Mouse (Mus musculus): ENCODE measurements around the gene Arrdc2. TPM values are rescaled to one million over a fixed set of nuclear protein-coding genes. Genes with fewer than 3 reads are reported as not detected.

Gene Arrdc2
- polyA plus RNA-seq, 1 experiment from 2014 or later, result 5.7 TPM

DNA sequence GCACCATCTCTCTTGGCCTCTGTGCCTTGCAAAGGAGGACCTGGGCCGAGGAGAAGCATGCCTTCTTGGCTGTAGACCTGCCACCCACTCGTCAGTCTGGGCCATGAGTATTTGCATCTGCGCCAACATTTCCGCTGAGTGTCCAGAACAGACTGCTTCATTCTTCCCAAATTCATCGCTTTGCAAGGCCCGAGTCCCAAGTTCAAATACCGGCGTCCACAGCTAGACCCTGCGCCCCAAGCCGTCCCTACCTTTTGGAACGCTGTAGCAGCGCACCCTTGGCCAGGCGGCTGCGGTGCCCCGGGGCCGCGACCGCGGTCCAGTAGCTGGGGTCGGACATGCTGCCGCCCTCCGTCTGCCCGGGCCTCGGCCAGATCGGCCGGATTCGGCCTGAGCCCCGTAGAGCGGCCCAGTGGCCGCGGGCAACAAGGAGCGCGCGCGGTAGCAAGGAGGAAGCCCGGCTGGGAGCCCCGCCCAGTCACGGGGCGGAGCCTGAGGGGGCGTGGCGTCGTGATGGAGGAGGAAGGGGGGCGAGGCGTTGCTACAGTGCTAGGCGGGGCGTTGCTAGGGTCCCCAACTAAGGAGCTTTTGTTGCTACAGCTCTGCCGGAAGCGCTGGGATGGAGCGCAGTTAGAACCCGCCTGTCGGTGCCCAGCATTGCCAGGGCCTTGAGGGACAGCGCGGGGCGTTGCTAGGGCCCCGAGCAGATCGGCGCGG lies 47.4 kb downstream of the Arrdc2 start:
- Histone ChIP-seq H3K27ac (ENCODE audit: low read depth, low read length) (peak overlapping the region; percentile 81), H3K9me3 (ENCODE audit: control insufficient read depth, low read length) (no peaks in the 10 kb centered on the region), H3K36me3 (ENCODE audit: control insufficient read depth, insufficient read depth, low read length) (peaks cover 10% of the 10 kb centered on the region), H3K9ac (ENCODE audit: low read depth, low read length) (peak overlapping the region; percentile 84), H3K27me3 (ENCODE audit: control insufficient read depth, insufficient read depth, low read length) (peaks cover 7% of the 10 kb centered on the region; the same call in 1 of the 2 replicates), H3K4me3 (ENCODE audit: low read length) (peak overlapping the region; percentile 71), H3K4me1 (ENCODE audit: control insufficient read depth, insufficient read depth, low read length) (peaks cover 29% of the 10 kb centered on the region), H3K4me2 (replicated peaks; ENCODE audit: low read depth, low read length) (peak overlapping the region; percentile 84)
- peak; percentile 82 for ATAC-seq (ENCODE audit: low FRiP score, low TSS enrichment)
- 4% methylated on average over 58 of the region's 58 CpGs for WGBS

DNA sequence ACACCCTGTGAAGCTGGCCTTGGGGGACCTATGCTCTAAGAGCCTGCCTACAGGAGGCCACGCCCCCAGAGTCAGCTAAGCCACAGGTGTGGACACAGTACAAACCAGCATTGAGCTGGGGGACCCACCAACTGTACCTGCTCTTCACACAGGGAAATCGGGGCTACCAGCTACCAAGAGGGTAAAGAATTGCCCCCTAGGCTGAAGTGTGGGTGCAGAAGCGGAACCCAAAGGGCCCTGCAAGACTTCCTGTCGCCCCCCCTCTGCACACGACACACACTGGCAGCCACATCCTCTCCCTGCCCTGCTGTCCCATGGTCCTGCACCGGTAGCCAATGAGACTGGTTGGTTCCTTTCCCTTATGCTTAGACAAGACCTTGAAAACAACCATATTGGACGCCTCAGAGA lies 48.2 kb downstream of the Arrdc2 start:
- H3K4me3 ChIP-seq (ENCODE audit: low read length), result peak overlapping the region; percentile 71
- no peaks in the 10 kb centered on the region for H3K9me3 ChIP-seq (ENCODE audit: control insufficient read depth, low read length)
- WGBS, result 56% methylated on average over 7 of the region's 7 CpGs
- no peak for ATAC-seq (ENCODE audit: low FRiP score, low TSS enrichment)
- H3K27ac ChIP-seq (ENCODE audit: low read depth, low read length), result peak overlapping the region; percentile 8; the same call in 1 of the 2 replicates
- H3K36me3 ChIP-seq (ENCODE audit: control insufficient read depth, insufficient read depth, low read length), result peaks cover 19% of the 10 kb centered on the region
- peaks cover 7% of the 10 kb centered on the region; the same call in 1 of the 2 replicates for H3K27me3 ChIP-seq (ENCODE audit: control insufficient read depth, insufficient read depth, low read length)
- peaks cover 29% of the 10 kb centered on the region for H3K4me1 ChIP-seq (ENCODE audit: control insufficient read depth, insufficient read depth, low read length)
- peak overlapping the region; percentile 84 for H3K4me2 ChIP-seq (replicated peaks; ENCODE audit: low read depth, low read length)
- H3K9ac ChIP-seq (ENCODE audit: low read depth, low read length), result peak overlapping the region; percentile 84; the same call in 1 of the 2 replicates

- peaks cover 29% of the 10 kb centered on the region for H3K4me1 ChIP-seq (ENCODE audit: control insufficient read depth, insufficient read depth, low read length)
- WGBS, result 29% methylated on average over 8 of the region's 8 CpGs
- peak overlapping the region; percentile 84; the same call in 1 of the 2 replicates for H3K9ac ChIP-seq (ENCODE audit: low read depth, low read length)
- H3K27ac ChIP-seq (ENCODE audit: low read depth, low read length), result peak overlapping the region; percentile 8; the same call in 1 of the 2 replicates
- H3K4me3 ChIP-seq (ENCODE audit: low read length), result peak overlapping the region; percentile 71
- H3K27me3 ChIP-seq (ENCODE audit: control insufficient read depth, insufficient read depth, low read length), result peaks cover 7% of the 10 kb centered on the region; the same call in 1 of the 2 replicates
- H3K36me3 ChIP-seq (ENCODE audit: control insufficient read depth, insufficient read depth, low read length), result peaks cover 23% of the 10 kb centered on the region
- peak overlapping the region; percentile 84 for H3K4me2 ChIP-seq (replicated peaks; ENCODE audit: low read depth, low read length)
- ATAC-seq (ENCODE audit: low FRiP score, low TSS enrichment), result no peak
- no peaks in the 10 kb centered on the region for H3K9me3 ChIP-seq (ENCODE audit: control insufficient read depth, low read length)
Measured at GRCm38 (mm10) chr8:70790846-70791245, 48.7 kb downstream of the Arrdc2 start.

DNA sequence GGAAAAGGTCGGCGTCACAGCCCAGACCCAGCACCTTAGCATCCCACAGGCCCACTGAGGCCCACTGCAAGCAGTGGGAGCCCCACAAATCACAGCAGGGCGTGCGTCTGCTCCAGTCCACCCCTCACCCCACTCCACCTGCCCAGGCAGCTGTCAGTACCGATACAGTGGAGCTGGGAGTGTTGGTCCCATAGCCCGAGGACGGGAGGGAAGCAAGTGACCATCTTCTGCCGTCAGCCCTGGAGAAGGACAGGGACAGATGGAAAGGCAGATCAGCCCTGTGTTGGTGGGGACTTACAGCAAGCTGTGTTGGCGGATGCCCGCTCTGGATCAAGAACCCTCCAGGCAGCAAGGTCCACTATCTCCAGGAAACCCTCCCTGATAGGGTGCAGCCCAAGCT lies 50.5 kb downstream of the Arrdc2 start:
- no peak for ATAC-seq (ENCODE audit: low FRiP score, low TSS enrichment)
- Histone ChIP-seq H3K4me3 (ENCODE audit: low read length) (no peak overlapping the region), H3K27ac (ENCODE audit: low read depth, low read length) (no peak overlapping the region), H3K36me3 (ENCODE audit: control insufficient read depth, insufficient read depth, low read length) (peaks cover 40% of the 10 kb centered on the region), H3K4me2 (replicated peaks; ENCODE audit: low read depth, low read length) (no peak overlapping the region), H3K4me1 (ENCODE audit: control insufficient read depth, insufficient read depth, low read length) (peaks cover 29% of the 10 kb centered on the region), H3K9ac (ENCODE audit: low read depth, low read length) (no peak overlapping the region), H3K9me3 (ENCODE audit: control insufficient read depth, low read length) (no peaks in the 10 kb centered on the region), H3K27me3 (ENCODE audit: control insufficient read depth, insufficient read depth, low read length) (peaks cover 3% of the 10 kb centered on the region; the same call in 1 of the 2 replicates)
- 78% methylated on average over 10 of the region's 10 CpGs for WGBS

DNA sequence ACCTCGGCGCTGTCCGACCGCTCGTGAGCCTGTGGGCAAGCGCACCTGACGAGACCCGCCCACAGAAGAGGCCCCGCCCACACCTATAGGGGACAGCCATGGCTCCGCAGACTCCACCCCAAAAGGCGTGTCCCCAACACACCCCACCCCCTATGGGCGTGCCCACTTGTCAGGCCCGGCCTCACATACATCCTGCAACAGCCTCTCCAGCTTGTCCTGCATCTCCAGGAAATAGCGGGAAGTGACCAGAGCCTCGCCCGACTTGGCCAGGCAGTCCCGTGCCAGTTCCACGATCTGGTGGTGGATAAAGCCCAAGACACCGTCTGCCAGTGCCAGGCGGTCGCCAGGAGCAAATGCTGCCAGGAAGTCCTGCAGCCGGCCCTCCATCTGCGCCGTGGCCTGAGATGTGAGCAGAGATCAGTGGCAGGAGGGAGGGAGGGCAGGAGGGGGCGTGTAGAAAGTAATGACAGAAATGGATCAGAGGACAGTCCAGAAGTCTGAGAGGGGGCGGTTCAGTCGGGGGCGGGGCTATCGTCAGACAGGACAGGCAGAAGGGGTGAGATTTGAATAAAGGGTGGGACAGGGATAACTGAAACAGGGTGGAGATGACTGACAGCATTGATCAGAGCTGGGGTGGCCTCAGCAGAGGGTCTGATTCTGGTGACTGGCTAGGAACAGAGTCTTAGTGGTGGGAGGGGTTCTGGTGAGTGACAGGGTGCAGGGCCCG lies 51.4 kb downstream of the Arrdc2 start:
- 0 out of 2 replicates have a peak, but pooled peaks have one; percentile 2 for ATAC-seq (ENCODE audit: low FRiP score, low TSS enrichment)
- H3K36me3 ChIP-seq (ENCODE audit: control insufficient read depth, insufficient read depth, low read length), result peaks cover 49% of the 10 kb centered on the region
- no peak overlapping the region for H3K27ac ChIP-seq (ENCODE audit: low read depth, low read length)

DNA sequence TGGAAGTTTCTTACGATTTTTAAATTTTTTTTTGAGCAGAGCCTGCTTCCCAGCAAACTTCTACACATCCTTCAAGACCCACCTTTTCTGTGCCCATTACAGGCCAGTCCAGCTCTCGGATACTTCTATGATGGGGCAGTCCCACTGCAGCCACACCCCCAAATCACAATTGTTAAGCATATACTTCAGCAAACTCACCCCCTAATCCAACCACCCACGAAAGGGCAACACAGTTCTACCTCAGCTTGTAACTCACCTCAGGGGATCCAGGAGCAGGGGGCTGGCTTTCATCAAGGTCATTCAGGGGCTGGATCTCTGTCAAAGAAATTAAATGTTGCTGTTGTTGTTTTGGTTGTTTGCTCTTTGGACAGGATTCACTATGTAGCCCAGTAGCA lies 52.5 kb downstream of the Arrdc2 start:
- H3K4me1 ChIP-seq (ENCODE audit: control insufficient read depth, insufficient read depth, low read length), result peaks cover 29% of the 10 kb centered on the region
- H3K9ac ChIP-seq (ENCODE audit: low read depth, low read length), result no peak overlapping the region
- H3K4me2 ChIP-seq (replicated peaks; ENCODE audit: low read depth, low read length), result no peak overlapping the region
- H3K36me3 ChIP-seq (ENCODE audit: control insufficient read depth, insufficient read depth, low read length), result peaks cover 53% of the 10 kb centered on the region
- no peaks in the 10 kb centered on the region for H3K27me3 ChIP-seq (ENCODE audit: control insufficient read depth, insufficient read depth, low read length)
- H3K27ac ChIP-seq (ENCODE audit: low read depth, low read length), result no peak overlapping the region
- H3K4me3 ChIP-seq (ENCODE audit: low read length), result no peak overlapping the region
- ATAC-seq (ENCODE audit: low FRiP score, low TSS enrichment), result no peak
- H3K9me3 ChIP-seq (ENCODE audit: control insufficient read depth, low read length), result no peaks in the 10 kb centered on the region
- 93% methylated on average over 3 of the region's 3 CpGs for WGBS

More for the DNA sequence above, 51.4 kb downstream of the Arrdc2 start:
- Histone ChIP-seq H3K4me1 (ENCODE audit: control insufficient read depth, insufficient read depth, low read length) (peaks cover 29% of the 10 kb centered on the region), H3K9ac (ENCODE audit: low read depth, low read length) (no peak overlapping the region), H3K27me3 (ENCODE audit: control insufficient read depth, insufficient read depth, low read length) (no peaks in the 10 kb centered on the region), H3K9me3 (ENCODE audit: control insufficient read depth, low read length) (no peaks in the 10 kb centered on the region), H3K4me2 (replicated peaks; ENCODE audit: low read depth, low read length) (peak overlapping the region; percentile 15; the same call in 1 of the 2 replicates), H3K4me3 (ENCODE audit: low read length) (no peak overlapping the region)
- 27% methylated on average over 30 of the region's 30 CpGs for WGBS

GRCm38 (mm10) chr8:70786291-70787050 lies 53.0 kb downstream of the Arrdc2 start:
- WGBS, result 88% methylated on average over 25 of the region's 25 CpGs
- no peak for ATAC-seq (ENCODE audit: low FRiP score, low TSS enrichment)

More at GRCm38 (mm10) chr8:70786291-70787050, 53.0 kb downstream of the Arrdc2 start:
- peaks cover 25% of the 10 kb centered on the region for H3K4me1 ChIP-seq (ENCODE audit: control insufficient read depth, insufficient read depth, low read length)
- no peak overlapping the region for H3K9ac ChIP-seq (ENCODE audit: low read depth, low read length)
- H3K36me3 ChIP-seq (ENCODE audit: control insufficient read depth, insufficient read depth, low read length), result peaks cover 56% of the 10 kb centered on the region
- no peak overlapping the region for H3K27ac ChIP-seq (ENCODE audit: low read depth, low read length)
- H3K9me3 ChIP-seq (ENCODE audit: control insufficient read depth, low read length), result no peaks in the 10 kb centered on the region
- no peaks in the 10 kb centered on the region for H3K27me3 ChIP-seq (ENCODE audit: control insufficient read depth, insufficient read depth, low read length)
- no peak overlapping the region for H3K4me3 ChIP-seq (ENCODE audit: low read length)
- H3K4me2 ChIP-seq (replicated peaks; ENCODE audit: low read depth, low read length), result no peak overlapping the region
